Mouse (Mus musculus): Measurements from ENCODE around the gene Bmp2. TPM values are rescaled to one million over a fixed set of nuclear protein-coding genes. Genes with fewer than 3 reads are reported as not detected.

The Bmp2 gene
- total RNA-seq (2021) = 1 to 10 TPM; 6.2 to 6.9 TPM

GRCm38 (mm10) chr2:133552031-133552841 is at the start of gene Bmp2:
Bmp2 (plus strand) TSS chr2:133552159.
- intact Hi-C loops (cut with DNase I) = loop anchor here (2.0 to 5.0 kb wide), 2 partner anchors 931 to 990 kb away; no protein-coding TSS in a partner anchor
- DNase-seq (ENCODE audit: extremely low spot score in 1 of 2, low spot score in 2 of 2) = peak in 1 of 2 experiments; percentile 75

GRCm38 (mm10) chr2:133505678-133506077 is 46.3 kb upstream of the Bmp2 start:
- intact Hi-C loops (cut with DNase I) = no loop called here

DNA sequence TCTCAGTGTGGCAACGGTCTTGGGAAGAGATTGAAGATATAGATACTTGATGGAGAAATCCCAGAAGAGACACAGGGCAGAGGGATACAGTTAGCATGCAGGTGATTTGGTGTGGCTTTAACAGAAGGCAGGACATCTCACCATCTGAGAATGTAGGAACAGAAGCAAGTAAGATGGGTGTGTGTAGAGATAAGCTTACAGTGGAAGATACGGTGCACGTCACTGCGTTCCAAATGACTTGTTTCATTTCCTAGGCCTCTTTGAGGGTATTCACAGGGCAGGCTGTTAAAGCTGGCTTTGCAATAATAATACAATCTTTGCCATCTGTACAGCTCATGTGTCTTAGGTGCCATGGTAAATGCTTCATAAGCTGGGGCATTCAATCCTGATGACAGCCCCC is 44.9 kb upstream of the Bmp2 start:
- intact Hi-C loops (cut with DNase I) = no loop called here
- no peak for DNase-seq (ENCODE audit: extremely low spot score in 1 of 2, low spot score in 2 of 2)

More at GRCm38 (mm10) chr2:133505678-133506077, 46.3 kb upstream of the Bmp2 start:
- DNase-seq (ENCODE audit: extremely low spot score in 1 of 2, low spot score in 2 of 2) = no peak

GRCm38 (mm10) chr2:133509141-133509540 is 42.8 kb upstream of the Bmp2 start:
- intact Hi-C loops (cut with DNase I) = no loop called here
- no peak for DNase-seq (ENCODE audit: extremely low spot score in 1 of 2, low spot score in 2 of 2)

DNA sequence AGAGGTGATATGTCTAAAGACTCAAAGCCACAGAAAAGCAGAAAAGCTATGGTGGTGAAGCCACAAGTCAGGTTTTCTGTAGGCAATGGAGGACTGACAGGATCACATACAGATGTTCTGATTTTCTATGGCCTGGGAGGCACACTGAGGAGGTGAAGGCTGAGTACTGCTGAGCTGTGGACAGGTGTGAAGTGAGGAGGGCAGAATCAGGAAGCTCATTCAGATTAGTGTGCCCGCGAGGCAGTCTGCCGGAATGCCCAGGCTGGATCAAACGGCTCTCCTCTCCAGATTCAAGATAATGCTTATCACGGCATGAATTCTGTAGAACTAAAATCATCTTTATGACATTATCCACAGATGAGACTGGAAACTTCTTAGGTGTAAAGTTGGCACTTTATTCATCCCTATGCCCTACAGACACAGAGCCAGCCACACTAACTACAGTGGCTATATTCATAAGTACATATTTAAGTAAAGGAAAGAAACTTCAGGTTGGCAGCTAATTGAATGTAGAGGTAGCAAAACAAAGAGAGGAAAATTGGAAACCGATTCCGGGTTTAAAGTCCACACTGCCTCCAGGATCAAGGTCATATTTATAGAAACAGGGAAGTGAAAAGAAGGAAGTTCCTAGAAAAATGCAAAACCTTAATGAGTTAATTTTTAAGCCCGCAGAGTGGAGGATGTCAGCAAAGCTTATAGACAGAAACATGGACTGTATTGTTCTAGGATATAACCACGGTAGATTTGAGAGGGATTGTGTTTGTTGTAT is 40.8 kb upstream of the Bmp2 start:
- intact Hi-C loops (cut with DNase I) = no loop called here

GRCm38 (mm10) chr2:133516331-133517046 is 35.5 kb upstream of the Bmp2 start:
- DNase-seq (ENCODE audit: extremely low spot score in 1 of 2, low spot score in 2 of 2) = no peak
- intact Hi-C loops (cut with DNase I) = no loop called here

More for the DNA sequence above, 40.8 kb upstream of the Bmp2 start:
- DNase-seq (ENCODE audit: extremely low spot score in 1 of 2, low spot score in 2 of 2) = no peak

GRCm38 (mm10) chr2:133517867-133518266 is 34.1 kb upstream of the Bmp2 start:
- DNase-seq (ENCODE audit: extremely low spot score in 1 of 2, low spot score in 2 of 2) = no peak
- intact Hi-C loops (cut with DNase I) = no loop called here

DNA sequence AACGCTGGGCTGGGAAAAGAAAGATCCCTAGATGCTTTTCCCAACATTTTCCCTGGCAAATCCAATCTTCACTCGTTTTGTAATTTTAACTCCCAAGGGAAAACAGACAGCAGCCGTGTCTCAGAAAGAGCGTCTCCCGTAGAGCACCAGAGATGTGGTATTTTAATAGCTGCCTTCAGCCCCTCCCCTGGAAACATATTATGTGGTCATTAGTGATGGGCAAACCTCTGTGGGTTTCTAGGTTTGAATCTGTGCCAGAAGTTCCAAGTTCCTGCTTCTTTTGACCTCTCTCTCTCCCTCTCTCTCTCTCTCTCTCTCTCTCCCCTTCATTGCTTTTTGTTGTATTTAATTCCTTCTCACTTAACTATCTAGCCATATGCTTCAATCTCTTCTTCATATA is 30.8 kb upstream of the Bmp2 start:
- intact Hi-C loops (cut with DNase I) = no loop called here
- DNase-seq (ENCODE audit: extremely low spot score in 1 of 2, low spot score in 2 of 2) = no peak

DNA sequence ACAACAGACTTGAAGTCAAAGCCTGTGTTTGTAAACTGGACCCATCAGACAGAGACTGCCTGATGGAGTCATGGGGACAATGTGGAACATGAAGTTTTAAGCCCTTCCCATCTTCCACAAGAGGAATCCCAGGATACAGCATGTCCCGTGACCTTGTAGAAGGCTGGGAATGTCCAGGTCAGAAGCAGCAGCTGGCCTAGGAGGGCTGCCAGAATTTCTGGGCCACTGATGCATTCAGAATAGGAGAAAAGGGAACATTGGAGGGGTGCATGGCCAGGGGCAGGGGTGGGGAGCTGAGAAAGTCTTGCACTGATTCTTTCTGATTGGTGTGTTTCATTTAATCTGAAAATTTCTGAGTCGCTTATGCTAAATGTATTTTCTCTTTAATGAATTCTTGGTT is 29.8 kb upstream of the Bmp2 start:
- intact Hi-C loops (cut with DNase I) = no loop called here
- DNase-seq (ENCODE audit: extremely low spot score in 1 of 2, low spot score in 2 of 2) = peak in 1 of 2 experiments; percentile 25

DNA sequence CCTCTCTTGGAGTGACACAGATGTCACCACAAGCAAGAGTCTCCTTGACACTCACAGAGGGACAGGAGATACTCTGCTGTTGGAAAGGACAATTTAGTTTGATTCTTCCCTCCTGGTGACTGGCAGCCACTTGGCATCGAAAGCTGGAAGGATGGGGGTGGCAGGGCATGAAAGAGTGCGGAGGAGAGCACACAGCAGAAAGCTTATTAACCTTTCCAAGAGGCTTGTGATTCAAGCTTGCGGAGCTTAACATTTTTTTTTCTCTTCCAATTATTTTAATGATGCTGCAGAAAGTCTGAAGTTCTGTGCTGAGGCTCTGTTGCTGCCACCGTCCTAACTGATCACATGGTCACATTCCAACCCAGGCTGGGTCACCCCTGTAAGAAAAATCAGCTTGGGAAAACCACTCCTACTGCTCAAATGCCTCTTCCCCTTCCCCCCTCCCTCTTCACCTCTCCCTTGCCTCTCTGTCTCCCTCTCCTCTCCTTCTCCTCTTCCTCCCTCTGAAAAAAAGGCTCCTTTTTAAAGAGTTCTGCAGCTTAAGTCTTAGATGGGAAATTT is 26.3 kb upstream of the Bmp2 start:
- intact Hi-C loops (cut with DNase I) = no loop called here
- DNase-seq (ENCODE audit: extremely low spot score in 1 of 2, low spot score in 2 of 2) = no peak

DNA sequence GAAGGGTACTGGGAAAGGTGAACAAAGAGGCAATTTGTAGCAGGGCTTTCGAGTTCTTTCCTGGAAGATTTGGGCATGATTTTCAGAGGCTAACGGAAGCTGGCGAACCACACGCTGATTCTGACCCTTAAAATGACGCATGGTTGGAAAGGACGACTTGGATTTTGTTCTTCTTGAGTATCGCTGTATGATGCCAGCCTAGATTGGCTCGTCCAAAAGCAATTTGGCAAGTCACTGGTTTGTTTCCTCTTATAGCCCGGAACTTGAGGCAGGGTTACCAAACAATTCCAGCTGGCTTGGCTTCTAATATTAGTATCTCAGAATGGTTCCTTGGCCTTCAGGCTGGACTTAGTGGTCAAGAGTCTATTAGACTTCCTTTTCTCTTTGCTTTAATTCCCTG is 22.6 kb upstream of the Bmp2 start:
- intact Hi-C loops (cut with DNase I) = no loop called here
- DNase-seq (ENCODE audit: extremely low spot score in 1 of 2, low spot score in 2 of 2) = no peak

- DNase-seq (ENCODE audit: extremely low spot score in 1 of 2, low spot score in 2 of 2) = no peak
- intact Hi-C loops (cut with DNase I) = no loop called here
Observed at GRCm38 (mm10) chr2:133533073-133533472, 18.9 kb upstream of the Bmp2 start.

GRCm38 (mm10) chr2:133535481-133535880 is 16.5 kb upstream of the Bmp2 start:
- intact Hi-C loops (cut with DNase I) = no loop called here
- DNase-seq (ENCODE audit: extremely low spot score in 1 of 2, low spot score in 2 of 2) = no peak

DNA sequence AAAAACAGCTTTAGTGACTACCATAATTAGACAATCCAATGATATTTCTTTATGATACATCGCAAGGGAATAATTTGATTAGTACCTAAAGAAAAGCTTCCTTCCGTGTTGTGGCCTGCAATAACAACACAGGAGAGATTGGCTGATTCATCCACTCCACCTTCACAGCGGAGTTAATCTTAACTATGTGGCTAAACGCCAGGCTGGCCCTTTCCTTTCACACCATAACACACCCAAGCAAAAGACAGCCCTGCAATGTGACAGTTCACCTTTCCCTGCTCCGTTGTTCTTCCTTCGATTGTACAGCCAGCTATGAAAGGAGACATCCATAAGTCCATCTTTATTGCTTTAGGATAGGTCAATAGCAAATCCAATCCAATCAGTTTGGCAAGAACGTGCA is 15.1 kb upstream of the Bmp2 start:
- DNase-seq (ENCODE audit: extremely low spot score in 1 of 2, low spot score in 2 of 2) = no peak
- intact Hi-C loops (cut with DNase I) = no loop called here

GRCm38 (mm10) chr2:133540702-133541101 is 11.3 kb upstream of the Bmp2 start:
- DNase-seq (ENCODE audit: extremely low spot score in 1 of 2, low spot score in 2 of 2) = no peak
- intact Hi-C loops (cut with DNase I) = no loop called here

DNA sequence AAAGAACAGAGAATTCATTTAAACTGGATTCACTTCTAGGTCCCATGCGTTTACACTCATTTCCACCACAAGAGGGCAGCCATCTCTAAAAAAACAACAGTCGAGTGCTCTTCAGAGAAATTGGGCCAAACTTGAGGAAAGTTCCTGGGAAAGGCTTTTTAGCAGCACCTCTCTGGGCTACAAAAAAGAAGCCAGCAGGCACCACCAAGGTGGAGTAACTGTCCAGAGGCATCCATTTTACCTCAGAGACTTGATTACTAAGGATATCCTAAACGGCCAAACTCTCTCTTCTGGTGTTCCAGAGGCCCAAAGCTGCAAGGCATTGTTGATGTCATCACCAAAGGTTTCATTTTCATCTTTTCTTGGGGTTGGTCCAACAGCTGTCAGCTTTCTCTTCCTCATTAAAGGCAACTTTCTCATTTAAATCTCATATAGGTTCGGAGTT is 1.7 kb upstream of the Bmp2 start:
- intact Hi-C loops (cut with DNase I) = loop anchor here (2.0 to 5.0 kb wide), 3 partner anchors 175 to 992 kb away; no protein-coding TSS in a partner anchor
- peak; percentile 50 to 77 for DNase-seq (ENCODE audit: extremely low spot score in 1 of 2, low spot score in 2 of 2)

- intact Hi-C loops (cut with DNase I) = loop anchor here (2.0 to 5.0 kb wide), 2 partner anchors 930 to 989 kb away; no protein-coding TSS in a partner anchor
- peak in 1 of 2 experiments; percentile 28 for DNase-seq (ENCODE audit: extremely low spot score in 1 of 2, low spot score in 2 of 2)
Observed at GRCm38 (mm10) chr2:133552842-133553465, 995 bp downstream of the Bmp2 start.

DNA sequence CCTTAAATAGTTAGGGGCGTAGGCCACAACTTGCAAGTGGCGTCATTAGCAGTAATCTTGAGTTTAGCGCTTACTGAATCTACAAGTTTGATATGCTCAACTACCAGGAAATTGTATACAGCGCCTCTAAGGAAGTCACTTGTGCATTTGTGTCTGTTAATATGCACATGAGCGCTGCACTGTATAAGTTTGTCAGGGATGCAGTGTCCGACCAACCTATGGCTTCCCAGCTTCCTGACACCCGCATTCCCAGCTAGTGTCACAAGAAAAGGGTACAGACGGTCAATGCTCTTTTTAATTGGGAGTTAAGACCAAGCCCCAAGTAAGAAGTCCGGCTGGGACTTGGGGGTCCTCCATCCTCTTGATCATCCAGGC is 1.9 kb downstream of the Bmp2 start:
- intact Hi-C loops (cut with DNase I) = loop anchor here (2.0 to 5.0 kb wide), 2 partner anchors 929 to 988 kb away; no protein-coding TSS in a partner anchor
- no peak for DNase-seq (ENCODE audit: extremely low spot score in 1 of 2, low spot score in 2 of 2)

Data from left cerebral cortex, postnatal 10 days (tissue).